Mouse (Mus musculus): Measurements from ENCODE around the gene Jam3. TPM values are rescaled to one million over a fixed set of nuclear protein-coding genes. Genes with fewer than 3 reads are reported as not detected.
"Not testable (repeated sequence)": the region's sequence is repeated elsewhere in the genome, so short reads cannot be mapped to it uniquely, and the experiment has no call there.

Gene Jam3
- polyA plus RNA-seq, 1 experiment from 2014 or later = 54.8 TPM

DNA sequence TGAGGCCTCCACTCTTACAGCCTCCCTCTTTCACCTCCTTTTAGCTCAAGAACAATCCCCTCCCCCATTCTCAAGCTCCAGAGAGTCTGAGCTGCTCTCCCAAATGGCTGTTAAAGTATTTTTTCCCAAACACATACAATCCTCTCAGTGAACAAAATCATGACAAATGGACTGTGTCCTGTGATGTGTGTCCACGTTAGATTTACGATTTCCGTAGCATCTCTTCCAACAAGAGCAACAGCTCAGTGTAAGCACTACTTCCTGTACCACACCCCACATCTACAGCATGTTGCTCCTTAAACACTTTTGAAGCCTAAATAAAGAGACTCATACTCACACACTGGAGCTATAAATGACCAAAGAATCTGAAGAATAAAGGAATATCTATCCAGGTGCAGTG lies 10.4 kb upstream of the Jam3 start:
- Histone ChIP-seq H3K9me3 (no peaks in the 10 kb centered on the region), H3K27me3 (replicated peaks) (no peaks in the 10 kb centered on the region), H3K9ac (no peak overlapping the region), H3K4me2 (no peak overlapping the region), H3K4me3 (replicated peaks) (no peak overlapping the region), H3K4me1 (no peaks in the 10 kb centered on the region), H3K27ac (no peak overlapping the region), H3K36me3 (no peaks in the 10 kb centered on the region)
- WGBS = 61% methylated on average over 3 of the region's 3 CpGs
- ATAC-seq (ENCODE audit: insufficient read depth, low FRiP score, low read depth) = no peak

DNA sequence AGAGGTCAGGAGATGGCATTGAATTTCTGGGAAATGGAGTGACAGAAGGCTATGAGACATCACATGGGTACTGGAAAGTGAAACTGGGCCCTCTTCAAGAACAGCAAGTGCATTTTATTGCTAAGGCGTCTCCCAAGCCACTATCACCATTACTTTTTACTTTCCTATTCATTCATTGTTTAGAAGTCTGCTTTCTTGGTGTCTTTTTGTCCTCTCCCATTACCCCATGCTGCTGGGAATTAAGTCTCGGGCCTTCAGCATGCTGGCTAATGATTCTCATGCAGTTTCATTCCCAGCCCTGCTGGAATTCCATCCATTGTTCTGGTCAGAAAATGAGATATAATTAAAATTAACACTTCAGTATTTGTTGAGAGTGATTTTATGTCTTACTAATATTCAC lies 9.7 kb upstream of the Jam3 start:
- no peaks in the 10 kb centered on the region for H3K27me3 ChIP-seq (replicated peaks)
- H3K27ac ChIP-seq = no peak overlapping the region
- 74% methylated on average over 2 of the region's 2 CpGs for WGBS
- ATAC-seq (ENCODE audit: insufficient read depth, low FRiP score, low read depth) = no peak
- H3K9ac ChIP-seq = no peak overlapping the region
- H3K4me1 ChIP-seq = no peaks in the 10 kb centered on the region
- H3K36me3 ChIP-seq = no peaks in the 10 kb centered on the region
- no peak overlapping the region for H3K4me2 ChIP-seq
- H3K4me3 ChIP-seq (replicated peaks) = no peak overlapping the region
- H3K9me3 ChIP-seq = no peaks in the 10 kb centered on the region

DNA sequence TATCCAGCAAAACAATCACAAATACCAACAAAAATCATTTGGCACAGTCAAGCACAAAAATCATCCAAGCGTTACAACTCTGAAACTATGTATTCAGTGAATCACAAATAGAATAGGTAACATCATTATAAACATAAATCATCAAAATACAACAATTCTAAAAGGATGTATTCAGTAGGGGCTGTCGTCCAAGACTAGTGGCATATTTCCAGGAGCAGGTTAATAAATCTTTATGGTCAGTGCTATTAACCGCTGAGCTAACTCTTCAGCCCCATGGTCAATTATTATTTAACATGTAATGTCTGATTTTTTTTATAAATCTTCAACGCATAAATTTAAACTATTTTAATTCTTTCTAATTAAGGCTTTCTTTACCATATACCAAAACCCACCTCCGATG lies 8.4 kb upstream of the Jam3 start:
- WGBS = 70% methylated on average over 5 of the region's 5 CpGs

DNA sequence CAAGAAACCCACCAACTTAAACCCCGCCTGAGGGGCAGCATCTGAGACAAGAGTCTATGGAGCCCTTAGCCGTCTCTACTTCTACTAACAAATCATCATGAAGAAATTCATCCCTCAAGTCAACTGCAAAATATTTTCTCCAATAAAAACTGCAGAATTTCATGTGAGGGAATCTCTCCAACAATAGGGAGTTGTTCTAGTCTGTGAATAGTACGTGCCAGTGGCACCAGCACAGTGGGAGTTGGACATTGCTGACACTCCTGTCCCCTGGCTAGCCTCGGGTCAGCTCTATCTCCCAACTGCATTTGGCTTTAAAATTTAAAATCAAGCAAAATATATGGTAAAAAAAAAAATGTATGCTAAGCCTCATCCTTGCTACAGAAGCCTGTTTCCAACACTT lies 1.4 kb downstream of the Jam3 start:
- Histone ChIP-seq H3K36me3 (no peaks in the 10 kb centered on the region), H3K27ac (no peak overlapping the region), H3K9ac (no peak overlapping the region), H3K9me3 (no peaks in the 10 kb centered on the region), H3K4me1 (peaks cover 17% of the 10 kb centered on the region), H3K27me3 (replicated peaks) (no peaks in the 10 kb centered on the region; the same call in 1 of the 2 replicates), H3K4me3 (replicated peaks) (peak overlapping the region; percentile 58; the same call in 1 of the 2 replicates), H3K4me2 (peak overlapping the region; percentile 70)
- WGBS = 80% methylated on average over 4 of the region's 4 CpGs
- no peak for ATAC-seq (ENCODE audit: insufficient read depth, low FRiP score, low read depth)

More for the DNA sequence above, 8.4 kb upstream of the Jam3 start:
- H3K9ac ChIP-seq; H3K27me3 ChIP-seq (replicated peaks); H3K4me3 ChIP-seq (replicated peaks); H3K9me3 ChIP-seq; H3K4me2 ChIP-seq; H3K27ac ChIP-seq; H3K4me1 ChIP-seq; H3K36me3 ChIP-seq; ATAC-seq (ENCODE audit: insufficient read depth, low FRiP score, low read depth): not testable (repeated sequence)

DNA sequence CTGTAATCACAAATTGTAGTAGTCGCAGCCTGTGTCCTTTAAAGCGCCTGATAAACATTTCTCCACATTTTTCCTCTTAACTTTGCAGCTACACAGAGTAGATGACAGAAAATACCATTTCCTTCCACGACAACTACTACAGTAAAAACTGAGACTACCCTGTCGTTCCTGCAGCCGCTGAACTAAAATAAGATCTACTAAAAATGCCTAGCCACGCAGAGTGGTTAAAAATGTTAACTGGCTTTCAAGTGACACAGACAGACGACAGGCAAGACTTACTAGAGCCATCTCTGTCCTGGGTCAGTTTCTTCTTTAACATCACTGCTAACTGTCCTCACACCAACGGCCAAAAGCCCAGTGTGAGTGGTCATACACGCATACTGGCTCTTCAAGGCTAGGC lies 5.4 kb downstream of the Jam3 start:
- Histone ChIP-seq H3K9ac (no peak overlapping the region), H3K4me1 (peaks cover 22% of the 10 kb centered on the region), H3K27ac (0 out of 2 replicates have a peak overlapping the region, but pooled peaks have one; percentile 18), H3K9me3 (no peaks in the 10 kb centered on the region), H3K4me2 (no peak overlapping the region), H3K27me3 (replicated peaks) (no peaks in the 10 kb centered on the region), H3K4me3 (replicated peaks) (no peak overlapping the region), H3K36me3 (no peaks in the 10 kb centered on the region)
- WGBS = 44% methylated on average over 9 of the region's 9 CpGs
- ATAC-seq (ENCODE audit: insufficient read depth, low FRiP score, low read depth) = no peak

- no peak overlapping the region for H3K9ac ChIP-seq
- ATAC-seq (ENCODE audit: insufficient read depth, low FRiP score, low read depth) = peak; percentile 66; the same call in 1 of the 2 replicates
Measured at GRCm38 (mm10) chr9:27148631-27149471, 6.4 kb downstream of the Jam3 start.

DNA sequence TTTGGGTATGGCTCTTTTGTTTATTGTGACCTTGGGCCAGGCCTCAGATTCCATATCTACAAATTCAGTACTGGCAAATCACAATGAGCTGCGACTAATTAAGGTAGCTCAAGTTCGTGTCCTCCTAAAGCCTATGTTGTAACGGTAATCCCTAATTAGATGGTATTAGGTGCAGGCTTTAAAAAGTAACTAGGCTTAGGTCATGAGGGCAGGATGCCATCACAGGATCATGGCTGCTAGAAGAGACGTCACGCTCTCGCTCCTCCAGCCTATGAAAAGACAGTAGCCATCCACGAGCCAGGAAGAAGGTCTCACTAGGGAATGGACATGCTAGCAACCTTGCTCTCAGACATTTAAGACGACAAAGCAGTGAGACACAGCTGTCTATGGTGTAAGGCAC lies 7.3 kb downstream of the Jam3 start:
- no peaks in the 10 kb centered on the region for H3K9me3 ChIP-seq
- WGBS = 86% methylated on average over 8 of the region's 8 CpGs
- H3K4me3 ChIP-seq (replicated peaks) = no peak overlapping the region
- no peak for ATAC-seq (ENCODE audit: insufficient read depth, low FRiP score, low read depth)
- H3K4me2 ChIP-seq = no peak overlapping the region
- H3K36me3 ChIP-seq = no peaks in the 10 kb centered on the region
- H3K27me3 ChIP-seq (replicated peaks) = no peaks in the 10 kb centered on the region
- H3K9ac ChIP-seq = no peak overlapping the region
- peaks cover 15% of the 10 kb centered on the region for H3K4me1 ChIP-seq
- no peak overlapping the region for H3K27ac ChIP-seq

More at GRCm38 (mm10) chr9:27148631-27149471, 6.4 kb downstream of the Jam3 start:
- no peaks in the 10 kb centered on the region for H3K27me3 ChIP-seq (replicated peaks)
- H3K9me3 ChIP-seq = no peaks in the 10 kb centered on the region
- no peak overlapping the region for H3K27ac ChIP-seq
- H3K4me3 ChIP-seq (replicated peaks) = no peak overlapping the region
- H3K4me1 ChIP-seq = peaks cover 15% of the 10 kb centered on the region
- no peaks in the 10 kb centered on the region for H3K36me3 ChIP-seq
- 31% methylated on average over 18 of the region's 18 CpGs for WGBS
- no peak overlapping the region; the same call in 1 of the 2 replicates for H3K4me2 ChIP-seq

- H3K9me3 ChIP-seq = no peaks in the 10 kb centered on the region
- WGBS = 68% methylated on average over 2 of the region's 2 CpGs
Measured at GRCm38 (mm10) chr9:27146826-27147225, 8.4 kb downstream of the Jam3 start.

DNA sequence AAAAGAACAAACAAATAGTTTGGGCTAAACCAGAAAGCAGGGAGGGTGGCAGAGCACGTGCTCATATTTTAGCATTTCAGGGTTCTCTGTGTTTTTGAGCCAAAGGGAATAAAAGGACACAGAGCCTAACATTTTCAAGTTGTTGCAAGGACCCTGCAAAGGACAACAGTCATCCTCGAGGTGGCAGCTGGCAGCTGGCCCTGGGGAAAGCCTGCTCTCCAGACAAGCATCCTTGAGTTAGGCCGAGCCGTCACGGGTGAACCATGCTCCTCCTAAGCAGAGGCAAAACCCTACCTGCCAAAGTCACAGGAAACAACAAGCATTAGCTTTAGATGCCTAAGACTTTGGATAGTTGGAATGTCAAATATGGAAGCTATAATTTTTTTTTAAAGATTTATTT lies 10.2 kb downstream of the Jam3 start:
- Histone ChIP-seq H3K4me2 (no peak overlapping the region), H3K9ac (no peak overlapping the region), H3K4me1 (peaks cover 14% of the 10 kb centered on the region), H3K4me3 (replicated peaks) (no peak overlapping the region), H3K36me3 (peaks cover 3% of the 10 kb centered on the region; the same call in 1 of the 2 replicates), H3K27ac (no peak overlapping the region), H3K9me3 (no peaks in the 10 kb centered on the region), H3K27me3 (replicated peaks) (no peaks in the 10 kb centered on the region)
- ATAC-seq (ENCODE audit: insufficient read depth, low FRiP score, low read depth) = no peak
- WGBS = 80% methylated on average over 5 of the region's 5 CpGs

More at GRCm38 (mm10) chr9:27146826-27147225, 8.4 kb downstream of the Jam3 start:
- ATAC-seq (ENCODE audit: insufficient read depth, low FRiP score, low read depth) = no peak
- H3K27ac ChIP-seq = no peak overlapping the region
- 0 out of 2 replicates have a peak, but pooled peaks cover under 1% of the 10 kb centered on the region for H3K36me3 ChIP-seq
- no peaks in the 10 kb centered on the region for H3K27me3 ChIP-seq (replicated peaks)
- no peak overlapping the region for H3K4me2 ChIP-seq
- H3K4me3 ChIP-seq (replicated peaks) = no peak overlapping the region
- peaks cover 15% of the 10 kb centered on the region for H3K4me1 ChIP-seq
- no peak overlapping the region for H3K9ac ChIP-seq

DNA sequence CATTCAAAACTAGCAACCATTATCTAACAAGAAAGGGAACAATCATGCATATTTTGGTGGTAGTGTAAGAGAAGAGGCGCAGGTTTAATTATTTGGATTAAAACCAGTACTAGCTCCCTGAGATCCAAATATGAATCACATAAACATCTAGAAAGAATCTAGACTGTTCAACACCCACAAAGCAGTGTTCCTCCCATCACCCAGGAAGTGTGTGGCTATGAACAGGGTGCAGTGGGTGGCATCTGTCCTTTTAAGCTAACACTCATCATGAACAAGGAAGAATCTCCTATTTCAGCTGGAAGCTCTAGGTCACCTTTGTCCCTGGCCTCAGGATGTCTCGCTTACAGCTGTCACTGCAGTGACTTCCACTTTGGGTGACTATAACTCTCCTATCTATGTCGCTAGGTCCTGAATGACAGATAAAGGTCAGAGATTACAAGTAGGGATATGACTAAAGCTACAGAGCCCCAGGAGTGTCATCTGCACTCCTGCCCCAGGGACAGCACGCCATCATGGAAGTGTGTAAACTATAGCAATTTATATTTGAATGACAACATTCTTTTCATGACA lies 10.9 kb downstream of the Jam3 start:
- ATAC-seq (ENCODE audit: insufficient read depth, low FRiP score, low read depth) = no peak
- Histone ChIP-seq H3K4me3 (replicated peaks) (no peak overlapping the region), H3K4me2 (no peak overlapping the region), H3K27ac (no peak overlapping the region), H3K27me3 (replicated peaks) (no peaks in the 10 kb centered on the region), H3K36me3 (peaks cover 3% of the 10 kb centered on the region; the same call in 1 of the 2 replicates), H3K9ac (no peak overlapping the region), H3K4me1 (peaks cover 9% of the 10 kb centered on the region; the same call in 1 of the 2 replicates), H3K9me3 (no peaks in the 10 kb centered on the region)
- WGBS = 77% methylated on average over 4 of the region's 4 CpGs

GRCm38 (mm10) chr9:27140432-27141065 lies 14.7 kb downstream of the Jam3 start:
- Histone ChIP-seq H3K4me3 (replicated peaks) (no peak overlapping the region), H3K4me1 (no peaks in the 10 kb centered on the region), H3K36me3 (peaks cover 3% of the 10 kb centered on the region; the same call in 1 of the 2 replicates), H3K27me3 (replicated peaks) (no peaks in the 10 kb centered on the region), H3K9me3 (no peaks in the 10 kb centered on the region), H3K4me2 (no peak overlapping the region), H3K9ac (no peak overlapping the region), H3K27ac (no peak overlapping the region)
- whole genome bisulfite sequencing = 93% methylated on average over 10 of the region's 10 CpGs
- ATAC-seq (ENCODE audit: insufficient read depth, low FRiP score, low read depth) = no peak

DNA sequence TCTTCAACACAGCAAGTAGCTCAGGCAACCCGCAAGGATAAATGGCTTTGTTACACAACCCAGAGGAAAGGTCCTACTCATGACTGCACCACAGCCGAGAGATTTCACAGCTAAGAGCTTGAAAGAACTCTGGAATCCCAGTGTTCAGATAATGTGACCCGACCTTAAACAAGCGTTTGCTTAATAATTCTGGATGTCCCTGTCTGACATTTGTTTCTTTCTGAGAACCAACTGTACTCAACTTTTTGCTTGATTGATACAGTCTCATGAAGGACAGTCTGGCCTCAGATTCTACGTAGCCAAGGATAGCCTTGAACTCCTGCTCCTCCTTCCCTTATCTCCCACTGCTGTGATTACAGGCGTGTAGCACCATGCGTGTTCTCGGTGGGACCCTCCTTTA lies 18.6 kb downstream of the Jam3 start:
- ATAC-seq (ENCODE audit: insufficient read depth, low FRiP score, low read depth) = no peak
- Histone ChIP-seq H3K4me1 (no peaks in the 10 kb centered on the region), H3K9me3 (no peaks in the 10 kb centered on the region), H3K4me2 (no peak overlapping the region), H3K27me3 (replicated peaks) (no peaks in the 10 kb centered on the region), H3K9ac (no peak overlapping the region), H3K36me3 (peaks cover under 1% of the 10 kb centered on the region; the same call in 1 of the 2 replicates), H3K4me3 (replicated peaks) (no peak overlapping the region), H3K27ac (no peak overlapping the region)
- 65% methylated on average over 8 of the region's 8 CpGs for WGBS
